Comparison of ENCODE assay signal across 22 mouse cellular contexts in genomic region chr10:130234576-130234975, GRCm38 (mm10). TPM values are rescaled to one million over a fixed set of nuclear protein-coding genes. Genes with fewer than 3 reads are reported as not detected.
"Had no signal": no experiment of that assay in that cellular context is flagged by ENCODE, and none has a peak within 500 bp of the region (broad histone marks: within the 10 kb centered on the region; RNA-seq: fewer than 3 reads in every experiment).

No protein-coding gene starts in this region.

- H3K9me3 ChIP-seq: limb, embryonic 12.5 days; liver, embryonic 13.5 days; lung, embryonic 15.5 days; megakaryocyte, embryonic 14.5 days; neural tube, embryonic 13.5 days had no signal

- H3K36me3 ChIP-seq: limb, embryonic 12.5 days; liver, embryonic 13.5 days; lung, embryonic 15.5 days; neural tube, embryonic 13.5 days had no signal

- H3K4me1 ChIP-seq: limb, embryonic 12.5 days; liver, embryonic 13.5 days; lung, embryonic 15.5 days; megakaryocyte, embryonic 14.5 days had no signal

- H3K27me3 ChIP-seq: limb, embryonic 12.5 days; liver, embryonic 13.5 days; lung, embryonic 15.5 days; megakaryocyte, embryonic 14.5 days; neural tube, embryonic 13.5 days had no signal

- ATAC-seq: liver, postnatal 0 days had no signal

- H3K9ac ChIP-seq: limb, embryonic 12.5 days; liver, embryonic 13.5 days; liver, postnatal 0 days; lung, embryonic 15.5 days; neural tube, embryonic 13.5 days had no signal

- DNase-seq: kidney, adult 11 months; kidney, adult 9 months; kidney, postnatal 36 days; layer of hippocampus, adult 9-11 months; layer of hippocampus, postnatal 36 days; liver; liver, embryonic 13.5 days; liver, postnatal 0 days; lung, postnatal 14 days; right cerebral cortex, postnatal 14 days; thymus, postnatal 36 days had no signal

- H3K4me3 ChIP-seq: limb, embryonic 12.5 days; liver, embryonic 13.5 days; lung, embryonic 15.5 days; megakaryocyte, embryonic 14.5 days; neural tube, embryonic 13.5 days had no signal

- H3K4me2 ChIP-seq: limb, embryonic 12.5 days; liver, embryonic 13.5 days; lung, embryonic 15.5 days; neural tube, embryonic 13.5 days had no signal

- H3K27ac ChIP-seq: kidney, postnatal 0 days; limb, embryonic 12.5 days; liver, embryonic 13.5 days; lung, embryonic 15.5 days; macrophage; neural tube, embryonic 13.5 days had no signal

RNA-seq across cellular contexts. Expression of gene Olfr827, which starts 20.4 kb away (rescaled TPM):
- total RNA-seq: layer of hippocampus, adult 18-20 months; layer of hippocampus, postnatal 36 days; left cerebral cortex, postnatal 36 days; monocyte, adult 5-6 weeks had no signal
- polyA plus RNA-seq: kidney, postnatal 0 days; limb, embryonic 12.5 days; liver, embryonic 13.5 days; liver, postnatal 0 days; lung, embryonic 15.5 days; macrophage; neural tube, embryonic 13.5 days; stomach, embryonic 16.5 days; thymus, postnatal 0 days had no signal

RNA-seq across cellular contexts. Expression of gene Neurod4, which starts 45.5 kb away (rescaled TPM):
- total RNA-seq: monocyte, adult 5-6 weeks had no signal
- polyA plus RNA-seq: kidney, postnatal 0 days; liver, embryonic 13.5 days; liver, postnatal 0 days; lung, embryonic 15.5 days; macrophage; stomach, embryonic 16.5 days had no signal

RNA-seq across cellular contexts. Expression of gene Olfr826, which starts 50.6 kb away (rescaled TPM):
- total RNA-seq: layer of hippocampus, adult 18-20 months; layer of hippocampus, postnatal 36 days; left cerebral cortex, postnatal 36 days; monocyte, adult 5-6 weeks had no signal
- polyA plus RNA-seq: kidney, postnatal 0 days; limb, embryonic 12.5 days; liver, embryonic 13.5 days; liver, postnatal 0 days; lung, embryonic 15.5 days; macrophage; neural tube, embryonic 13.5 days; stomach, embryonic 16.5 days; thymus, postnatal 0 days had no signal
